9 mouse cellular contexts compared by ENCODE assay signal in the genomic region with DNA sequence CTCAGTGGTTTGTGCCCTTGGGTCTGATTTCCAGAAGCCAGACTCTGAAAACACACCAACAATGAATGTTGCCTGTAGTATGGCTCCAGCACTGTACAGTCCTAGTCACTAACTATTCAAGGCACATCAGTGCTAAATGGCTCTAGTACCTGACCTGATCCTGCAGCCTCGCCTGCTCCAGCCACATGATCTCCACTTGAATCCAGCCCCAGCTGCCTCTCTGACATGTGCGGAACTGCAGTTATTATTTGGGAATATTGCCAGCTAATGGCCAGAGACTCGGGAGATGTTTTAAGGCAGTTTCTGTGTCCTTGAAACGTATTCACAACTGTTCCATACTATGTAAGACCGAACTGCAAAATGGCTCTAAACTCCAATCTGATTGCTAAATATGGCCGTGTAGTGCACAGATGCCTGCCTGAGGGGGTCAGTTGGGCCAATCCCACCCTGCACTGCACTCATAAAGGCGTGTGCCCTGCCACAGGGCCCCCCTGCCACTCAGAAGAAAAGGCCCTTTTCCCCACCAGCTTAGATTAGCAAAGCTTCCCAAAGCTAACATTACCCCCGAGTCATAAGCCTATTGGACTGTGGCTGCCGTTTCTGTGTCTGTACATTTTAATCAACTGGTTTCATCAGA. TPM values are rescaled to one million over a fixed set of nuclear protein-coding genes. Genes with fewer than 3 reads are reported as not detected.
DNase-seq lines count a peak whose midpoint lies in the region; ATAC-seq and TF ChIP-seq lines count a peak whose summit lies in the region.
"Had no signal": no experiment of that assay in that cellular context is flagged by ENCODE, and none has a peak within 500 bp of the region (broad histone marks: within the 10 kb centered on the region; RNA-seq: fewer than 3 reads in every experiment).

No protein-coding gene starts in this region.

- 45% methylated on average over 9 of the region's 9 CpGs for WGBS in heart, adult 2 months
- WGBS in forebrain, embryonic 15.5 days, result 25% methylated on average over 9 of the region's 9 CpGs
- 25% methylated on average over 9 of the region's 9 CpGs for WGBS in limb, embryonic 14.5 days
- WGBS in cerebellum, adult 2 months, result 69% methylated on average over 9 of the region's 9 CpGs

- peaks cover 2% of the 10 kb centered on the region for H3K79me2 ChIP-seq in heart, adult 2 months (replicated peaks; ENCODE audit: control insufficient read depth, insufficient read depth, low read length)

- intact Hi-C loops in heart, adult 2 months (cut with DNase I), result no loop called here

- DNase-seq in heart, adult 2 months, result no peak
- no peak for DNase-seq in heart, postnatal 4 days
- DNase-seq in 3T3-L1 (ENCODE audit: low read depth, low spot score), result peak; percentile 66
- peak; percentile 50 for DNase-seq in limb, embryonic 14.5 days (ENCODE audit: low spot score)
- no peak for DNase-seq in frontal cortex, adult 2 months (ENCODE audit: extremely low spot score in 1 of 2, low spot score in 1 of 2)
- DNase-seq in urinary bladder, postnatal 25 days (ENCODE audit: low spot score), result no peak
- DNase-seq in cerebellum, adult 2 months, result no peak

- H3K27ac ChIP-seq in heart, adult 2 months, result peak overlapping the region; percentile 69
- peak overlapping the region; percentile 75 for H3K27ac ChIP-seq in forebrain, embryonic 15.5 days (replicated peaks)
- peak overlapping the region; percentile 86 for H3K27ac ChIP-seq in limb, embryonic 14.5 days (replicated peaks; ENCODE audit: low read depth, low read length)
- no peak overlapping the region for H3K27ac ChIP-seq in cerebellum, adult 2 months (ENCODE audit: insufficient read depth, low read length)
- H3K27ac ChIP-seq: left cerebral cortex, adult 2 months had no signal

- no peak for TF ChIP-seq POLR2A in heart, adult 2 months (IDR thresholded peaks at IDR 0.05; ENCODE audit: insufficient read depth, low read depth, low read length)
- TF ChIP-seq POLR2A in limb, embryonic 14.5 days (IDR thresholded peaks at IDR 0.05; ENCODE audit: borderline replicate concordance, extremely low read depth, insufficient read depth, insufficient read length), result no peak
- TF ChIP-seq POLR2A in cerebellum, adult 2 months (IDR thresholded peaks at IDR 0.05; ENCODE audit: borderline replicate concordance, insufficient read depth, low read length), result no peak

- no peak for TF ChIP-seq EP300 in heart, adult 2 months (IDR thresholded peaks at IDR 0.05; ENCODE audit: insufficient read depth, low read depth, low read length)

- 0 out of 2 replicates have a peak, but pooled peaks cover 1% of the 10 kb centered on the region for H3K27me3 ChIP-seq in heart, adult 2 months (ENCODE audit: control insufficient read depth, insufficient read depth, low read length)
- no peaks in the 10 kb centered on the region for H3K27me3 ChIP-seq in forebrain, embryonic 15.5 days
- no peaks in the 10 kb centered on the region for H3K27me3 ChIP-seq in limb, embryonic 14.5 days (ENCODE audit: control insufficient read depth, insufficient read depth, low read length)
- no peaks in the 10 kb centered on the region for H3K27me3 ChIP-seq in cerebellum, adult 2 months (ENCODE audit: control insufficient read depth, insufficient read depth, low read length)

- H3K9ac ChIP-seq in heart, adult 2 months (ENCODE audit: low read depth, low read length), result peak overlapping the region; percentile 36; the same call in 1 of the 2 replicates
- no peak overlapping the region for H3K9ac ChIP-seq in forebrain, embryonic 15.5 days (replicated peaks)
- no peak overlapping the region for H3K9ac ChIP-seq in limb, embryonic 14.5 days (ENCODE audit: low read depth, low read length, severe bottlenecking)

- no peak for TF ChIP-seq CTCF in heart, adult 2 months (IDR thresholded peaks at IDR 0.05)
- no peak for TF ChIP-seq CTCF in cerebellum, adult 2 months (IDR thresholded peaks at IDR 0.05; ENCODE audit: borderline replicate concordance, insufficient read depth, low read depth, low read length)

- H3K4me2 ChIP-seq in forebrain, embryonic 15.5 days (replicated peaks), result no peak overlapping the region
- peak overlapping the region; percentile 38 for H3K4me2 ChIP-seq in limb, embryonic 14.5 days (replicated peaks; ENCODE audit: low read depth, low read length, severe bottlenecking)

- H3K36me3 ChIP-seq in heart, adult 2 months (ENCODE audit: control insufficient read depth, insufficient read depth, low read length), result peaks cover 2% of the 10 kb centered on the region
- H3K36me3 ChIP-seq in forebrain, embryonic 15.5 days, result no peaks in the 10 kb centered on the region
- peaks cover 49% of the 10 kb centered on the region for H3K36me3 ChIP-seq in limb, embryonic 14.5 days (ENCODE audit: control insufficient read depth, insufficient read depth, low read length)

- ATAC-seq in forebrain, embryonic 15.5 days (replicated peaks), result peak; percentile 47
- ATAC-seq in limb, embryonic 14.5 days (ENCODE audit: low FRiP score, low read depth), result peak; percentile 11; the same call in 1 of the 2 replicates

- no peak overlapping the region for H3K4me3 ChIP-seq in heart, adult 2 months
- H3K4me3 ChIP-seq in forebrain, embryonic 15.5 days, result no peak overlapping the region
- H3K4me3 ChIP-seq in limb, embryonic 14.5 days (replicated peaks; ENCODE audit: low read length), result no peak overlapping the region
- H3K4me3 ChIP-seq in cerebellum, adult 2 months (replicated peaks; ENCODE audit: insufficient read depth, low read depth, low read length), result no peak overlapping the region
- H3K4me3 ChIP-seq: left cerebral cortex, adult 2 months had no signal

- H3K4me1 ChIP-seq in heart, adult 2 months (ENCODE audit: control insufficient read depth, insufficient read depth, low read length), result peaks cover 24% of the 10 kb centered on the region
- H3K4me1 ChIP-seq in forebrain, embryonic 15.5 days, result peaks cover 30% of the 10 kb centered on the region
- peaks cover 70% of the 10 kb centered on the region for H3K4me1 ChIP-seq in limb, embryonic 14.5 days (ENCODE audit: control insufficient read depth, insufficient read depth, low read length)
- peaks cover 10% of the 10 kb centered on the region; the same call in 1 of the 2 replicates for H3K4me1 ChIP-seq in cerebellum, adult 2 months (ENCODE audit: control insufficient read depth, insufficient read depth, low read length)

- no peaks in the 10 kb centered on the region for H3K9me3 ChIP-seq in forebrain, embryonic 15.5 days
- no peaks in the 10 kb centered on the region for H3K9me3 ChIP-seq in limb, embryonic 14.5 days (ENCODE audit: control insufficient read depth, low read length)

RNA-seq across cellular contexts. Expression of gene Fstl1, which starts 11.0 kb away (rescaled TPM):
- total RNA-seq in heart, adult 2 months (2021), result 10 to 100 TPM; 43.6 to 57.6 TPM
- polyA plus RNA-seq in heart, adult 2 months (2012; rRNA removed), result 39.7 and 68.4 TPM in 2 replicates
- total RNA-seq in heart, postnatal 4 days (2021), result 100 to 1,000 TPM; 457 to 460 TPM
- 80.6 and 82.9 TPM in 2 replicates for polyA plus RNA-seq in forebrain, embryonic 15.5 days (2015; fragmentation: Nextera tagmentation; extraction: Ambion mirVana)
- polyA plus RNA-seq in limb, embryonic 14.5 days (2012; rRNA removed), result 478 and 520 TPM in 2 replicates
- 865 and 910 TPM in 2 replicates for polyA plus RNA-seq in limb, embryonic 14.5 days (2014; fragmentation: Nextera tagmentation; extraction: Ambion mirVana)
- polyA plus RNA-seq in frontal cortex, adult 2 months (2012; rRNA removed), result 18.1 and 23.0 TPM in 2 replicates
- polyA plus RNA-seq in cerebellum, adult 2 months (2012; rRNA removed), result 26.9 and 35.2 TPM in 2 replicates

Comparison
In these comparisons a context has a peak if more than half of its experiments do, and no peak if none do; other contexts are left out.
1. DNase-seq: peak in 3T3-L1 (single experiment) and limb, embryonic 14.5 days (single experiment); none in heart, adult 2 months (0 of 2), heart, postnatal 4 days (single experiment), frontal cortex, adult 2 months (0 of 2), urinary bladder, postnatal 25 days (single experiment) and cerebellum, adult 2 months (0 of 2).